Mouse (Mus musculus): Measurements from ENCODE around the gene Fbxo28. TPM values are rescaled to one million over a fixed set of nuclear protein-coding genes. Genes with fewer than 3 reads are reported as not detected.

Gene Fbxo28
- 13.9 and 15.9 TPM in 2 replicates for polyA plus RNA-seq (2012; rRNA removed)

GRCm38 (mm10) chr1:182340821-182341781, at the start of gene Fbxo28:
Gene Fbxo28, minus strand, starts transcription at chr1:182341629.
- DNase-seq (ENCODE audit: low spot score) = peak; percentile 72

GRCm38 (mm10) chr1:182388729-182389128, 47.3 kb upstream of the Fbxo28 start:
- no peak for DNase-seq (ENCODE audit: low spot score)

- DNase-seq (ENCODE audit: low spot score) = no peak
These were observed 45.0 kb upstream of the Fbxo28 start for GRCm38 (mm10) chr1:182386449-182386848.

GRCm38 (mm10) chr1:182383096-182383495, 41.7 kb upstream of the Fbxo28 start:
- no peak for DNase-seq (ENCODE audit: low spot score)

- no peak for DNase-seq (ENCODE audit: low spot score)
These were observed 39.9 kb upstream of the Fbxo28 start for GRCm38 (mm10) chr1:182381327-182381726.

GRCm38 (mm10) chr1:182380683-182381082, 39.3 kb upstream of the Fbxo28 start:
- DNase-seq (ENCODE audit: low spot score) = no peak

GRCm38 (mm10) chr1:182378876-182379275, 37.4 kb upstream of the Fbxo28 start:
- DNase-seq (ENCODE audit: low spot score) = no peak

GRCm38 (mm10) chr1:182378205-182378835, 36.9 kb upstream of the Fbxo28 start:
- no peak for DNase-seq (ENCODE audit: low spot score)

- no peak for DNase-seq (ENCODE audit: low spot score)
These were observed 36.1 kb upstream of the Fbxo28 start for GRCm38 (mm10) chr1:182377519-182377918.

- no peak for DNase-seq (ENCODE audit: low spot score)
These were observed 35.4 kb upstream of the Fbxo28 start for GRCm38 (mm10) chr1:182376826-182377225.

- DNase-seq (ENCODE audit: low spot score) = no peak
These were observed 34.8 kb upstream of the Fbxo28 start for GRCm38 (mm10) chr1:182376221-182376620.

- no peak for DNase-seq (ENCODE audit: low spot score)
These were observed 30.5 kb upstream of the Fbxo28 start for GRCm38 (mm10) chr1:182371891-182372290.

GRCm38 (mm10) chr1:182369435-182369834, 28.0 kb upstream of the Fbxo28 start:
- no peak for DNase-seq (ENCODE audit: low spot score)

- DNase-seq (ENCODE audit: low spot score) = no peak
These were observed 27.4 kb upstream of the Fbxo28 start for GRCm38 (mm10) chr1:182368782-182369181.

GRCm38 (mm10) chr1:182368309-182368708, 26.9 kb upstream of the Fbxo28 start:
- no peak for DNase-seq (ENCODE audit: low spot score)

- DNase-seq (ENCODE audit: low spot score) = no peak
These were observed 22.4 kb upstream of the Fbxo28 start for GRCm38 (mm10) chr1:182363683-182364404.

GRCm38 (mm10) chr1:182362703-182363102, 21.3 kb upstream of the Fbxo28 start:
- no peak for DNase-seq (ENCODE audit: low spot score)

- no peak for DNase-seq (ENCODE audit: low spot score)
These were observed 16.7 kb upstream of the Fbxo28 start for GRCm38 (mm10) chr1:182358133-182358532.

GRCm38 (mm10) chr1:182354504-182355147, 13.2 kb upstream of the Fbxo28 start:
- no peak for DNase-seq (ENCODE audit: low spot score)

GRCm38 (mm10) chr1:182349557-182349956, 8.1 kb upstream of the Fbxo28 start:
- DNase-seq (ENCODE audit: low spot score) = no peak

- DNase-seq (ENCODE audit: low spot score) = no peak
These were observed 5.1 kb upstream of the Fbxo28 start for GRCm38 (mm10) chr1:182346491-182346890.

- no peak for DNase-seq (ENCODE audit: low spot score)
These were observed 4.4 kb upstream of the Fbxo28 start for GRCm38 (mm10) chr1:182345857-182346256.

Measured in urinary bladder, adult 2 months (tissue).